Mouse (Mus musculus) spleen, adult 2 months (tissue): ENCODE results near the gene Tdrd9.

Source experiments
- CTCF ChIP-seq: fragments of 200-500 bp; IDR thresholded peaks from 2 replicates; pipeline ENCODE4 v1.5.1; 2011; ENCODE audit warnings: mild to moderate bottlenecking, inconsistent platforms; ENCODE audit not compliant: insufficient read depth, insufficient read length, insufficient replicate concordance; ENCODE audit errors: extremely low read depth
- POLR2A ChIP-seq: fragments of 200-500 bp; IDR thresholded peaks from 2 replicates; pipeline ENCODE4 v1.6.1; 2011; ENCODE audit warnings: low read depth, low read length, inconsistent platforms

DNA sequence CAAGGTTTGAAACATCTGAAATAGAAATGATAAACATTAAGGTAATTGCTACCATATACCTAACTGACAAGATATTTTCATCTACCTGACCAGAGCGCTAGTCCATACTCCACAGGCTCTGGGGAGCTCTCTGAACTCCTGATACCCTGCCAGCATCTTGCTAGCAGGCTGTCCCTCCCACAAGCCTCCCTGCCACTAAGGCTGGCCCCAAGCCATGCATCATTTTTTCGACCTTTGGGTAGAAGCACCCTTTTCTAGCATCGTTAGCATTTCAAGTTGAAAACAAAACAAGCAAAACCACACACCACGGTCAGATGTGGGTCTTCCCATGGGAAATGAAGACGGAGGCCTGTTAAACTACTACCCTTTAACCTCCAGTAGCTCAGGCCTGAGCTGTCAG, 8.0 kb upstream of the Tdrd9 start:
- TF ChIP-seq CTCF, result no peak
- TF ChIP-seq POLR2A, result no peak
